9 mouse cellular contexts compared by ENCODE assay signal in the genomic region with DNA sequence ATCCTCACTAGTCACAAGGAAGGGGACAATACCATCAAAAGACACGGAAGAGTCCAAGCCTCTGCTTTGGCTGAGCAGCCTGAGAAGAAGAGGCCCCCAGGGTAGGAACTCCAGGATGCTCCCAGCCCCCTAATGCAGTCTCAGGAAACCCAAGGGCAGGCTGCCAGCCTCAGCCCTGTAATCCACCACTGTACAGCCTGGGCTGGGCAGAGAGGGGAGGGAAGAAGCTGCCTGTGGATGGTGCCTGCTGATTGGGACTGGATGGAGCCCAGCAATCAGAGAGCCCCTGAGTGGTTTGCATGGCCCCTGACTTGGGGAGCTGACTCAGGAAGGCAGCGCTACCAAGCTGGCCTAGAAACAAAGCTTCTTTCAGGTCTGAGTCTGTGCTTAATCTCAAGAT.
DNase-seq lines count a peak whose midpoint lies in the region; ATAC-seq and TF ChIP-seq lines count a peak whose summit lies in the region.
"Had no signal": no experiment of that assay in that cellular context is flagged by ENCODE, and none has a peak within 500 bp of the region (broad histone marks: within the 10 kb centered on the region; RNA-seq: fewer than 3 reads in every experiment).

No protein-coding gene starts in this region.

- H3K4me2 ChIP-seq in heart, embryonic 13.5 days: no peak overlapping the region
- no peak overlapping the region for H3K4me2 ChIP-seq in lung, embryonic 15.5 days
- H3K4me2 ChIP-seq in forebrain, postnatal 0 days (ENCODE audit: low read depth): no peak overlapping the region
- no peak overlapping the region for H3K4me2 ChIP-seq in neural tube, embryonic 14.5 days (ENCODE audit: low read depth, low read length)
- H3K4me2 ChIP-seq: heart, embryonic 12.5 days had no signal

- peaks cover 34% of the 10 kb centered on the region for H3K4me1 ChIP-seq in heart, embryonic 13.5 days
- peaks cover 16% of the 10 kb centered on the region for H3K4me1 ChIP-seq in lung, embryonic 15.5 days
- no peaks in the 10 kb centered on the region for H3K4me1 ChIP-seq in forebrain, postnatal 0 days (ENCODE audit: insufficient read depth)
- peaks cover 3% of the 10 kb centered on the region; the same call in 1 of the 2 replicates for H3K4me1 ChIP-seq in neural tube, embryonic 14.5 days (ENCODE audit: control insufficient read depth, insufficient read depth, low read length)

- no peaks in the 10 kb centered on the region for H3K36me3 ChIP-seq in heart, embryonic 13.5 days
- H3K36me3 ChIP-seq in lung, embryonic 15.5 days: no peaks in the 10 kb centered on the region
- H3K36me3 ChIP-seq in forebrain, postnatal 0 days (ENCODE audit: insufficient read depth): no peaks in the 10 kb centered on the region
- H3K36me3 ChIP-seq in neural tube, embryonic 14.5 days (ENCODE audit: control insufficient read depth, insufficient read depth, low read length): no peaks in the 10 kb centered on the region
- H3K36me3 ChIP-seq: heart, embryonic 12.5 days had no signal

- H3K27ac ChIP-seq in heart, embryonic 13.5 days (replicated peaks): peak overlapping the region; percentile 59; the same call in 1 of the 2 replicates
- H3K27ac ChIP-seq in lung, embryonic 15.5 days: no peak overlapping the region
- H3K27ac ChIP-seq in forebrain, postnatal 0 days (ENCODE audit: low read depth, low read length): no peak overlapping the region
- H3K27ac ChIP-seq in neural tube, embryonic 14.5 days (ENCODE audit: low read depth, low read length): no peak overlapping the region

- WGBS in heart, embryonic 13.5 days: 40% methylated on average over 2 of the region's 2 CpGs
- 27% methylated on average over 2 of the region's 2 CpGs for WGBS in lung, embryonic 15.5 days
- WGBS in forebrain, postnatal 0 days: 28% methylated on average over 2 of the region's 2 CpGs
- 49% methylated on average over 2 of the region's 2 CpGs for WGBS in neural tube, embryonic 14.5 days

- H3K27me3 ChIP-seq in heart, embryonic 13.5 days (replicated peaks): no peaks in the 10 kb centered on the region
- H3K27me3 ChIP-seq in lung, embryonic 15.5 days: peaks cover 29% of the 10 kb centered on the region
- no peaks in the 10 kb centered on the region for H3K27me3 ChIP-seq in forebrain, postnatal 0 days (ENCODE audit: insufficient read depth, low read length)
- H3K27me3 ChIP-seq in neural tube, embryonic 14.5 days (ENCODE audit: control insufficient read depth, insufficient read depth, low read length): no peaks in the 10 kb centered on the region
- H3K27me3 ChIP-seq: heart, embryonic 12.5 days had no signal

- ATAC-seq in heart, embryonic 13.5 days (ENCODE audit: extremely low read depth, insufficient number of reproducible peaks, low FRiP score, low TSS enrichment): 0 out of 2 replicates have a peak, but pooled peaks have one; percentile 28
- ATAC-seq in lung, embryonic 15.5 days (ENCODE audit: borderline replicate concordance, extremely low read depth, low FRiP score, low TSS enrichment): peak; percentile 81
- ATAC-seq in forebrain, postnatal 0 days: peak; percentile 69
- peak; percentile 61 for ATAC-seq in neural tube, embryonic 14.5 days (ENCODE audit: low read depth)
- no peak for ATAC-seq in monocyte, adult 5-6 weeks (replicated peaks; ENCODE audit: insufficient number of reproducible peaks, low FRiP score, low TSS enrichment, poor library complexity, severe bottlenecking)

- intact Hi-C loops in left cerebral cortex, postnatal 14 days (cut with DNase I): no loop called here

- no peaks in the 10 kb centered on the region for H3K9me3 ChIP-seq in heart, embryonic 13.5 days
- no peaks in the 10 kb centered on the region for H3K9me3 ChIP-seq in lung, embryonic 15.5 days
- H3K9me3 ChIP-seq in forebrain, postnatal 0 days (ENCODE audit: low read length): no peaks in the 10 kb centered on the region
- no peaks in the 10 kb centered on the region for H3K9me3 ChIP-seq in neural tube, embryonic 14.5 days (ENCODE audit: control insufficient read depth, low read length)
- H3K9me3 ChIP-seq: heart, embryonic 12.5 days had no signal

- no peak for DNase-seq in heart, adult 11 months
- no peak for DNase-seq in lung, postnatal 36 days
- peak; percentile 57 for DNase-seq in forebrain, postnatal 0 days
- DNase-seq in left cerebral cortex, postnatal 14 days (ENCODE audit: low spot score in 2 of 2): no peak

- H3K4me3 ChIP-seq in heart, embryonic 13.5 days: no peak overlapping the region
- H3K4me3 ChIP-seq in lung, embryonic 15.5 days: no peak overlapping the region
- no peak overlapping the region for H3K4me3 ChIP-seq in forebrain, postnatal 0 days (ENCODE audit: low read depth, low read length)
- no peak overlapping the region for H3K4me3 ChIP-seq in neural tube, embryonic 14.5 days (ENCODE audit: low read depth, low read length)
- H3K4me3 ChIP-seq: heart, embryonic 12.5 days had no signal

- 0 out of 2 replicates have a peak overlapping the region, but pooled peaks have one; percentile 19 for H3K9ac ChIP-seq in heart, embryonic 13.5 days
- H3K9ac ChIP-seq in lung, embryonic 15.5 days: no peak overlapping the region
- no peak overlapping the region for H3K9ac ChIP-seq in forebrain, postnatal 0 days
- no peak overlapping the region for H3K9ac ChIP-seq in neural tube, embryonic 14.5 days (replicated peaks; ENCODE audit: low read depth, low read length)
- H3K9ac ChIP-seq: heart, embryonic 12.5 days had no signal

- TF ChIP-seq CTCF in forebrain, postnatal 0 days (IDR thresholded peaks at IDR 0.05; ENCODE audit: low read depth): no peak
